Mouse (Mus musculus) CH12F3 (cell line): ENCODE measurements around the gene Unc13b.
"Not testable (repeated sequence)": the region's sequence is repeated elsewhere in the genome, so short reads cannot be mapped to it uniquely, and the experiment has no call there.

Experiments used
- in situ Hi-C: fragments of 300-500 bp; cut with MboI; formaldehyde crosslinking; loops from 2 replicates; pipeline ENCODE4 v1.14.3; 2020; ENCODE audit warnings: low sequenced_read_pairs

Unc13b gene

GRCm38 (mm10) chr4:43089950-43090349, 31.2 kb downstream of the Unc13b start:
- in situ Hi-C loops: no loop called here

GRCm38 (mm10) chr4:43091183-43091582, 32.4 kb downstream of the Unc13b start:
- in situ Hi-C loops: no loop called here

DNA sequence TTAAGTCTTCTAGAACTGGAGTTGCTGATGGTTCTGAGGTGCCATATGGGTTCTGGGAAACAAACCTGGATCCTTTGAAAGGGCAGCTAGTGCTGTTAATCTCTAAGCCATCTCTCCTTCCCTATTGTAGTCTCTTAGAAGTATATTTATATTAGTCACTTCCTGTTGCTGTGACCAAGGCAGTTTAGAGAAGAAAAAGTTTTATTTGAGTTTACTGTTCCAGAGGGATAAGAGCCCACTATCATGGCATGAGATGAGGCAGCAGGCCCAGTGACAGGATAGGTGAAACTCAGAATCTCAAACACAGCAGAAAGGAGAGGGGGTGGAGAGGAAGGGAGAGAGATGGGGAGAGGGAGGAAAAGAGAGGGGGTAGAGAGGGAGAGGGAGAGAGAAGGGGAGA, 54.7 kb downstream of the Unc13b start:
- in situ Hi-C loops: no loop called here

DNA sequence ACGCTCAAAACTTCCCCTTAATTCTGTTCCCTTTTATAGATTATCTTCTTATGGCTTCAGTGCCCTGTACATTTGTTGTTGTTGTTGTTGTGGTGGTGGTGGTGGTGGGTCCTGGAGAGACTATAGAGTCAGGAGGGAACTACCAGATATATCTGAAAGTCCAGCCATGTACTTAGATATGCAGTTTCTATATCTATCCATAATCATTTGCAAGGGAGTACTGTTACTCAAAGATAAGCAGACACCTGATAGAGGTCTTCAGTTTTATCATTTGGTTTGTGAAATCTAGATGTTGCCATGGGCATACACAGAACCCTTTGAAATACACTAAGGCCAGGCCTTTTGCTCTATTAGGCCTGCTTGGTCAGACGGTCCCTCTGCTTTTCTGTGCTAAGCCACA, 55.8 kb downstream of the Unc13b start:
- in situ Hi-C loops: no loop called here

DNA sequence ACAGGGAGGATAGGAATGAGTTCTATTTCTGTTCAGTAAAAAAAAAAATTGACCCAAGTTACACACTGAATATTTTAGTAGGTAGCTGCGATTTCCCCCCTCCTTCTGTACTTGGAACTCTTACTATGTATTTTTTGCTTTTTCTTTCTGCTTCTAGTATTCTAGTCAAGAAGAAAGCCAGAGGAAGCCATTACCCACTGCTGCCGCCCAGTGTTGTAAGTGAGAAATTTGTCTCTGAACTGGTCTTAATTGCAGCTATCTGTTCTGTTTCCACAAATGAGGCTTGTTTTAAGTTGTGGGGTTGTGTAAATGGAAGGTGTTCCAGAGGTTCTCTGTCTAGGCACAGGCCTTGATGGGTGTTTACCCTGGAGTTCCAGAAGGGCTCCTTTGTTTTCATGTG, 56.2 kb downstream of the Unc13b start:
- in situ Hi-C loops: no loop called here

GRCm38 (mm10) chr4:43116249-43116648, 57.5 kb downstream of the Unc13b start:
- in situ Hi-C loops: no loop called here

- in situ Hi-C loops: no loop called here
Measured at GRCm38 (mm10) chr4:43129750-43130149, 71.0 kb downstream of the Unc13b start.

DNA sequence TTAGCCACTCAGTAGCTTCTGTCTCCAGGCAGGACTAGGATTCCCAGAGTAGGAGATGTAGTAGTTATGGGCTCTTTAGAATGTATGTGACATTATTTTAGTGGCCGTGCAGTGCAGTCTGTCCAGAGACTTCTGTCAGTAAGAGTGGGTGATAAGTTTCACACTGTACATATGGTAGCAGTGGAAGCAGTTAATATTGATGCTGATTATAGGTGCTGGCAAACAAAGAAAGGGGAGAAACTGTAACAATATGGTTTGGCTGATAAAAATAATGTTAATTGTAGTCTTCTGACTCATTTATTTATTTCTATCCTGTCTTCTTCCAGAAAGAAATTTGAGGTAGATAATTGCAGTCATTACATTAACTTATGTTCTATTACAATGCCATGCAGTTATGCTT, 83.9 kb downstream of the Unc13b start:
- in situ Hi-C loops: no loop called here

GRCm38 (mm10) chr4:43152413-43152812, 93.7 kb downstream of the Unc13b start:
- in situ Hi-C loops: not testable (repeated sequence)

DNA sequence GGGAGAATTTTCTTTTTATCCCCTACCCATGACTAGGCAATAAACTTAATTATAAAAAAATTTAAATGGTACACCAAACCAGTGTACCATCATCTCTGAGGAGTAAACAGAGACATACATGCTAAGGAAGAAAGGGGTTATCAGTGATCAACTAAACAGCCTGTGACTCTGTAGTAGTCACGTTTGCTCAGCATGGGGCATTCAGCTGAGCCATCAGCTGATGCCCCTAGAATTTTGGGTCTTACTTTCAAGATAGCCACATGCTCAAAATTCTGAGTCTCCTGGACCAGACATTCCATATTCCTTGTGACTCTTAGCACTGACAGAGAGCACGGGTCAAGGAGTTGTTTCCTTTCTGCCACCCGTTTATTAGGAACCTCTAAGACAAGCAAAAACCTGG, 101.3 kb downstream of the Unc13b start:
- in situ Hi-C loops: no loop called here

- in situ Hi-C loops: no loop called here
Measured at GRCm38 (mm10) chr4:43161124-43161657, 102.4 kb downstream of the Unc13b start.

DNA sequence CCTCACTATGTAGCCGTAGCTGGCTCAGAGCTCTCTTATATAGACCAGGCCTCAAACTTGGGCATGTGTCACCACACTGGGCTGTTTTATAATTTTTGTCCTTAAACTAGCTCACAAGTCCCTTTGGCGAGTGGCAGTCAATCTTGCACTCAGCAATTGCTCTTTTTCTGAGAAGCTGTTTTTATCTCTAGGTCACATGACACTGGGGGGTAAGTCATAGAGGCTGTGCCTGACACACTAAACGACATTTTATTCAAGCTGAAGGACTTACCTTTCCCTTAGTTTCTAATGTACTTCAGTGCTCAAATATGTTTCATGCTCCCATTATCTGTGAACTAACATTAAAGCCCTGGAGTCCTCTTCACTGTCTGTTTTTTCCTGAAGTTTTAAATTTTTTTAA, 104.5 kb downstream of the Unc13b start:
- in situ Hi-C loops: no loop called here

DNA sequence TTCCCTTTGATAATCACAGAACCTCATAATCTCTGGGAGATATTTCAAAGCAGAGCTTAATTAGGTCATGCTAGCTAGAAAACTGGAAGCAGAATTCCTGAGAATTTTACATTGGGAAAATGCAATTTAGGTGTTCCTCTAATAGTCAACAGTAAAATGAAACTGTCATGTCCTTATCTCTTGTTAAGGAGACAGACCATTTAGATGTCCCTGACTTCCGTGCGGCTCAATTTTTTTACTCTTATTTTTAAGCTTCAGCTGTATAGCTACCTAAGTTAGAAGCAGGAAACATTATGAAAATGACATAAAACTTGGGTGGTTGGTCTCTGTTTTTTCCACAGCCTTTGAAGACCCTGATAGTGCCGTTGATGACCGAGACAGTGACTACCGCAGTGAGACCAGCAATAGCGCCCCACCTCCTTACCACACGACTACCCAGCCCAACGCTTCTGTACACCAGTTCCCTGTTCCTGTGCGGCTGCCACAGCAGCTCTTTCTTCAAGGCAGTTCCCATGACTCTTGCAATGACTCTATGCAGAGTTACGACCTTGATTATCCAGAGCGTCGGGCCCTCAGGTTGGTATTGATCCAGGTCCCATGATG, 106.8 kb downstream of the Unc13b start:
- in situ Hi-C loops: no loop called here

DNA sequence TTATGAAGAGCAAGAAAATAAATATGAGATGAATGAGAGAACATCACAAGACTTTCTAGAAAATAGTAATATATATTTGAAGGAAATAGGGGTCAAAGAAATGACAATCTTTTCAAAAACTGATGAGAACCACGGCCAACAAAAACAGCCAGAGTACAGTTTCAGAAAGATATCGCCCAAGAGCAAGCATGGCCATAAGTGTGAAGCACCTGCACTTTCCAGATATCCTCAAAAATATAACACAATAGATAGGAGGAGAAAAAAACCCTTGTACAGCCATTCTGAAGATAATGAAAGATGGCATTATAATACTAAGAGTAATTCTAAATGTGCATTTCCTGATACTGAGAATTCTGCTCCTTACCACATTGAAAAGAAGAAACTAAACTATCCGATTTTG, 111.3 kb downstream of the Unc13b start:
- in situ Hi-C loops: no loop called here

DNA sequence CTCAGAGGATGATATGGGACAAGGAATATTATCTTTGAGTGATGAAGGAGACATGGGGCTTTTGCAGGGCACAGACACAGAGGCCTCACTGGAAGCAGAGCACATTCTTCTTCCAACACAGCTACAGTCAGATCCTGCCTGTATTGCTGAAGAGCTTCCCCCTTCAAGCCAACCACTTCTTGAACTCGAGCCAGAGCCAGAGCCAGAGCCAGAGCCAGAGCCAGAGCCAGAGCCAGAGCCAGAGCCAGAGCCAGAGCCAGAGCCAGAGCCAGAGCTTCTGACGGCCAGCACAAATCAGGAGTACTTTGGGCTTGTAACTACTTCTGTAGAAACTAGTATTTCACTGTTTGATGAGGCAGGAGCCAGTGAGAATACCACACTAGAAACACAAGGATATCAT, 118.4 kb downstream of the Unc13b start:
- in situ Hi-C loops: no loop called here

DNA sequence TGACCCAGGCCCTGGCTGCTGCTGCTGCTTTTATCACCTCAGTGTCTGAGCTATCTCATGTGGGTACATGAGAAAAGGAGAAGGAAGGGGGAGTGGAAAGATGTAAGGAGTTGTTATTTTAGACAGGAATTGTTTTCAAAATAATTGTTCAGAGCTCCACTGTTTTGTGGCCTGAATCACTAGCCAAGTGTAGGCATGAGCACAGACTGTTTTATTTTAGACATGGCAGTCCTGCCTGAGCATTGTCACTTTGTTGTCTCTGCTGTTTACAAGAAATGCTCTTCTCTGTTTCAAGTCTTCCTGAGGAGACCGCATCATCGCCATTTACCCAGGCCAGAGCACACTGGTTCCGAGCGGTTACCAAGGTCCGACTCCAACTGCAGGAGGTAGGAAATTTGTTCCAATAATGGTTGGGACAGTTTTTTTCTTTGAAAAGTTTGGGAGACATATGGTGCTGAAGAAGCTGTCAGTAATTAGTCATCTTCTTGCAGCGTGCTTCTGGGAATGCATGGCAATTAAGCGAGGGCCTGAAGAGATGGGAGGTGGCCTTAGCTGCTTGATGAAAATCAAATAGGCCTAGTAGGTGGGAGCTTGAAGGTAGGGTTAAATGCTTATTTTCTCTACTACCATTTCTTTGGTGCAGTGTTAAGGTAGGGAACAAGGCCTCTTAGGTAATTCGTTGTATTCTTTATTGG, 123.9 kb downstream of the Unc13b start:
- in situ Hi-C loops: no loop called here

GRCm38 (mm10) chr4:43187439-43187838, 128.7 kb downstream of the Unc13b start:
- in situ Hi-C loops: no loop called here

GRCm38 (mm10) chr4:43189381-43189780, 130.6 kb downstream of the Unc13b start:
- in situ Hi-C loops: no loop called here

DNA sequence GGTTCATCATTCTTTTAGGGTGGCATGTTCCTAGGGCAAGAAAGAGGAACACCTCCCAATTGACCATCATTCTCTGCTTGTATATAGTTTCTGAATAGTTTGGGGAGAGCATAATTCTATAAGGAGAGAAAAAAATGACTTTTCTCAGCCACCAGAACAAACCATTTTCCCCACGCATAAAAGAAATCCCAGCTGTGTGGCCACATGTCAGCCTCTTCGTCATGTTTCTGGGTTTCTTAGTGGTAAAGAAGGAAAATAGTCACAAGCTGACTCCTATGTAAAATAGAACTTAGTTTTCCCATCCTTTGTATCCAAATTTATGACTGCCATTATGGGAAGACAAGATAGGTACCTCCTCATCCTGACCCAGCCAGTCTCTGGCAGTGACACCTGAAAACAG, 146.2 kb downstream of the Unc13b start:
- in situ Hi-C loops: no loop called here

GRCm38 (mm10) chr4:43205571-43205970, 146.8 kb downstream of the Unc13b start:
- in situ Hi-C loops: no loop called here

GRCm38 (mm10) chr4:43206989-43207388, 148.2 kb downstream of the Unc13b start:
- in situ Hi-C loops: no loop called here

- in situ Hi-C loops: no loop called here
Measured at GRCm38 (mm10) chr4:43209081-43209579, 150.4 kb downstream of the Unc13b start.
